Mouse (Mus musculus) kidney, adult 8-10 months (tissue): ENCODE data around the gene Rfx7.

Experiments
- DNase-seq, 2 experiments: peaks; one replicate each; pipeline ENCODE4 v3.0.0; 2022

Gene Rfx7

DNA sequence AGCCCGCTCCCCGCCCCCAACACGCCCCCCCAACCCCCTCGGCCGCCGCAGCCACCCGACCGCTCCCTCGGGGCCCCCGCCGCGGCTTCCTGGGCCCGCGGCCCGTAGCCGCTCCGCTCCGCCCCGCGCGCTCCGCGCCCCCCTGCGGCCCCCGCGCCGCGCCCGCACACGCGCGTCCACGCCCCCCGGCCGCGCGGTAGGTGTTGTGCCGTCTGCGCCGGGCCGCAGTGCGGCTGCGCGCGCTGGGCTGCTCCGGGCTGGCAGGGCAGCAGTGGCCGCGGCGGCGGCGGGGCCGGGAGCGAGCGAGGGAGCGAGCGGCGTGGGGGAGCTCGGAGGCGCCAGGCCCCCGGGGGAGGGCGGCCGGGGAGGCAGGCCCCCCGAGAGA is at the start of gene Rfx7:
Gene Rfx7, plus strand, starts transcription at position 245 of the 385 bp plus-strand sequence.
- DNase-seq, result peak; percentile 65 to 70

DNA sequence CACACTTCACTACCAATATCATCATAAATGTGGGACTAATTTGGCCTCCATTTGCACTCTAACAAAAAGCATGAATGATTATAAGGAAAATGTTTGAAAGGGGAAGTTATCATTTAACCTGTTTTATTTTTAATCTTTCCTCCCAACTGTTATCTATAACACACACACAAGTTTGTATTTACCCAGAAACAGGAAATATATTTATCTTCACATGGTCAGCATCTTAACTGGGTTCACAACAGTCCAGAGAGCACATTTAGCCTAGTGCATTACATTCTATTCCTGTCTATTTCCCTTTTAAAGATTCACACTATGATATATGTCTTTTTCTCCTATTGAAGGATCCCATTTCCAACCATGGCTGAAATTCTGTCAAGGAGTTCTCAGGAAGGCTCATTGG is 43.5 kb upstream of the Rfx7 start:
- DNase-seq, result no peak

DNA sequence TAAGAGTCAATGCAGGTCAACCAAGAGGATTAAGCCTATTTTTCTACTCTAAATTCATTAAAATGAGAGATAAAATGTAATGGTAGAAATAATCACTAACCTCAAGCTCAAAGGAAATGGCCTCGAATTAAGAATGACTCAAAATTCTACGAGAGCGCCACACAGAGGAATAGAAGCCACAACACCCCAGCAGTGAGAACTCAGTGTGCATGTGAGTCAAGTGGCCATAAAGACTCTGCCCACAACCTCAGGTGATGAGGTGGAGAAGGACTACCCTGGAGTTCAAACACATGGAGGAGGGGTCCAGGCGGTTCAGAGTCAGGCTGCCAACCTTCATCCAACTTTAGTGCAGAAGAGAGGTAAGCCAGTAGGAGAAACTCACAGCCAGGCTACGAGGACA is 42.9 kb upstream of the Rfx7 start:
- DNase-seq, result no peak

DNA sequence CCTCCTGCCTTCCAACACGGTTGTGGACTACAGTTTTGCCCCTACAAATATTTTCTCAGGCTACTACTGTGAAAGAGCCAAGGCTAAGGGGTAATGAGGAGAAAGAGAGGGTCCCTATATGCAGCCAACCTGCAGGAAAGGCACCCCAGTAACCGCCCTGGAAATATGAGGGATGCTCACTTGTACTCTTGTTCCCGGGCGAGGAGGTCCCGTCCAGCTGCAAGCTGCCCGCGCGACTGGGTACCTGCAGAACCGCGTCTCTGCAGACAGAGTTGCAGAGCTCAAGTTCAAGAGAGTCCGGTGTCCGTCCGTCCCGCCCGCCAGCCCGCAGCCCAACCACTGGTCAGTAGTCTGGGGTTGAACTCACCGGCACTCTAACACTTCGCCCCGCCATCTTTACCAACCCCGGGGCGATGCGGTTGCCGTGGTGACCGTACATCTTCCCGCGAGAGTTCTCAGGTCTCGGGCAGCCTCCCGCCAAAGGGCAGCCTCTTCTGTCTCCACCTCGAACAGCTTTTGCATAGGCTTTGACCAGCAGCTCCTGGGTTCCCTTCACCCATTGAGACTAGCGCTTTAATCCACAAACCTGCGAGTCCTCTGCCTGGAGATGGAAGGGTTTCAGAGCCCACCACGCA is 40.4 kb upstream of the Rfx7 start:
- DNase-seq, result peak; percentile 92 to 96

DNA sequence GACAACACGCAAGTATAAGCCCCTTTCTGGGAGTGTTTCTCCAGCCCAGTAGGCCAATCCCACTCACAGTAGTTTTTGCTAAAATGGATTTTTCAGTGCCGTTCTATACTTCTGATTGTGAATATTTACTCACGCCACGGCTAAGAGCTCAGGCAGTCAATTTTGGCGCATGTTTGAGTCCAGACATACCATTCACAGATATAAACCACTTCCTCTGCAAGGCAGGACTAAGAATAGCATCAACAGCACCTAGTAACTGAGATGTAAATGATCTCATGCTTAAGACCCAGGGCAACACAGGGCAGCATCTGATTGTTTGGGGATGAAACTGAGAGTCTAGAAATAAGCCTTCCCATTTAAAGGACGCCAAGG is 39.9 kb upstream of the Rfx7 start, which contains the start of gene Tex9:
Gene Tex9, minus strand, starts transcription at position 19 of the 372 bp plus-strand sequence.
- DNase-seq, result no peak

DNA sequence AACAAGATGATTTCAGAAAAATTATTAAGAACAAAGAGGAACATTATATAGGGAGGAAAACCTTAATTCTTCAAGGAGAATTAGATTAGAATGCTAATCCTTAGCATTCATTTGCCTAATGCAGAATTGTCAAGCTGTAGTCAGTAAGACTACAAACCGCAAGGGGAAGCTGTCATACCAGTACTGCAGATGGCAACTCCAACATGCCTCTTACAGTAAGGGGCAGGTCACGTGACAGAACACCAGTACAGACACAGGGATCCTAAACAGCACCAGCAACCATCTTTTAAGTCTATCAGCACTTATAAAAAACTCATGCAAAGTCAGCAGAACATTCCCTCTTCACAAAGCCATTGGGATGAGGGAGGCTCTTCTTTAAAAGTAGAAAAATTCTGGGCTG is 38.6 kb upstream of the Rfx7 start:
- DNase-seq, result no peak

DNA sequence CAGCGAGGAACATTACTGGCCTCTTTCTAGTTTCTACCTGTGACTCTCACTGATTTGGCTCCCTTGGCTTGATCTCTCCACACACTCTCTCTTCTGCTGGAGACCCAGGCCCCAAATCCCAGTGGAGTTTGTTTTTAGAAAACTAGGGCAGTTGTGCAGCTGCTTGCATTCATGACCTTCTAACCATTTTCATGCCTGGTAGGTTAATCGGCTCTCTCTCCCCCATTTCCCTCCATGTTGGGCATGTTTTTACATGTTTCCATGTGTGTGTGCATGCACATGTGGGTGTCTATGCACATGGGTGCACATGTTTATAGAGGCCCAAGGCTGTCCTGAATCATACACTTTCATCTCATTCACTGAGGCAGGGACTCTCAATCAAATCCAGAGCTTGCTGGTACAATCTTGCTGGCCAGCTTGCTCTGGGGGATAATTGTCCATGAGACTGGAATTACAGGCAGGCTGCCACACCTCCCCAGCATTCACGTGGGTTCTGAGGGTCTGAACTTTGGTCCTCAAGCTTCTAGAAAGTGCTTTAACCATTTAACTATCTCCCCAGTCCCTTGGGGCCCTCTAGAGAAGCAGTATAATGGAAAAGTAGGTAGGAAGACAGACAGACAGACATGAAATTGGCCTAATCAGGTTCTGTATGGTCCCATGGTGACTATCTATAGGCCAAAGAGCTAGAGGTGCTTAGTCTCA is 37.9 kb upstream of the Rfx7 start:
- DNase-seq, result peak in 1 of 2 experiments; percentile 27

DNA sequence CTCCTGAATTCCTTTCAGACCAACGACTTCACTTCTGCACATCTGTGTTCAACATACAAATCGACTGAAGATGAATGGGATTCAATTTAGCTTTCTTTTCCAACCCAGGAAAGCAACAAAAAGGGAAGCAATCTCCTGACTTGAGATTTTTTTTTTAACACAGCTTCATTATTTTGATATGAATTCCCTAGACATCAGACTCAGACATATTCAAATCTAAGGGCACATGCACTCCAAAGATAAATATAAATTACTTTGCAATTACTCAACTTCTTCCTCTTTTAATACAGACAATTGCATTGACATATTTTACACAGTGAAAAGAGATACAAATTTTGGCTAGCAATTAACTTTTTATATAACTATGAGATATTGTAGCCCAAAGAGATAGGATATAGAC is 35.3 kb upstream of the Rfx7 start:
- DNase-seq, result no peak

DNA sequence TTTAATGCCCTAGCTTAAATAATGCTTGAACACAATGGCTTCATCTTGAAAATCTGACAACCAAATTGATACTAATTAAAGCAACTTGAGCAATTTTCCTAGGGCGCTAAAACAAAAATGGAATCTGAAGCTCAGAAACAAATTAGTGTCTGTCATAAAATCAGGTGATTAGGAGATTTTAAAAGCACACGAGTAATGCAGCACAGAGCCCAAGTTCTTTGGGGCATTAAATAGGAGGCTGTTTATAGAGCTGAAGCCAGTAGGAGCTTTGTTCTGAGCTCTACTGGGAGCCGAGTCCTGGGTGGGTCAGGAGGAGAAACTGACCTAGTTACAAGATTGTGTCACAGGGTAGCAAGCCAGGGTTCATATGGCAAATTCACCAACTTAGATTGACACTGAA is 34.9 kb upstream of the Rfx7 start:
- DNase-seq, result no peak

DNA sequence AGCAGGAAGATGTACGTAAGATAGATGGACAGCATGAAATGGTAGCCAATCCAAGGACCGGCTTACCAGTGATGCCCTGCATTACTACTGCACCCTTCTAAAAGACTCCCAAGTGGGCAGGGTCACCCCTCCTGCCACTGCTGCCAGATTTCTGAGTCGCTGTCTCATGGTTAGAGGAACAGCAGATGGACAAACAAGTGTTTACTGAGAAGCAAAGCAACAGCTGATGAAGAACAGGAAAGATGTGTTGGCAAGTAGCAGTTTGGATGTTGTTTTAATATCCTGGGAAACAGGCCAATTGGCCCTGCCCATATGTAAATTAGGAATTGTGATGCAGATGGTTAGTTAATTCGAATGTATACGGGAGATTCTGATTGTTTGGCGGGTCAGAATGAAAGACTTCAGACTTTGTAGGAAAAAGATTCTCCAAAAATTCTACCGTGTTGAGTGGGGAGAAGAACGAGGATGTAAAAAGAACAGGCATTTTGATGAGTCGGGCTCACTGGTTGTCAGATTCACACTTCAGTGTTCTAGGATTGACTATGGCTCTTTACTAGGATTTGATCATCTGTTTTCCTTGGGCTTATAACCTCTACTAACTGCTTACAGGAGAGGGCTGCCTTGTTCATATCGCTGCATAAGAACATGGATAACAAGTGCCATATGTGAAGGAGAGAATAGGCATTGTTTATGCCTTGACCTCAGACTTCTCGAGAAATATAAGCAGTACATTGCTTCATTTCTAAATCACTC is 19.6 kb upstream of the Rfx7 start:
- no peak for DNase-seq

DNA sequence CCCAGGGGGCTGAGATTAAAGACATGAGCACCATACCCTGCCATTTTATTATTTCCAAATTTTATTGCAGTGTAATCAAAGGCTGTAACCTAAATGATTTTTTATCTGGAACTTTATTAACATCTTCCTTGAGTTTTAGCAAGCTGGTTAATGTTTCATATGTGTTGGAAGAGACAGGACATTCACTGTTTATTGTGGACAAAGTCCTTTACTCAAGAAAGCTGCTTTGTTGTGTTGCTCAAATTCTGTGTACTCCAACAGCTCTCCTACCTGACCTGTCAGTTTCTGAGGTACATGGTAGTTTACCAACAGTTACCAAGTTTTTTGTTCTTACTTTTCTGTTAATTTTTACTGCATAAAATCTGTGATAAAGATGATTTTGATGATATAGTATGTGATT is 16.7 kb upstream of the Rfx7 start:
- peak in 1 of 2 experiments; percentile 45 for DNase-seq

DNA sequence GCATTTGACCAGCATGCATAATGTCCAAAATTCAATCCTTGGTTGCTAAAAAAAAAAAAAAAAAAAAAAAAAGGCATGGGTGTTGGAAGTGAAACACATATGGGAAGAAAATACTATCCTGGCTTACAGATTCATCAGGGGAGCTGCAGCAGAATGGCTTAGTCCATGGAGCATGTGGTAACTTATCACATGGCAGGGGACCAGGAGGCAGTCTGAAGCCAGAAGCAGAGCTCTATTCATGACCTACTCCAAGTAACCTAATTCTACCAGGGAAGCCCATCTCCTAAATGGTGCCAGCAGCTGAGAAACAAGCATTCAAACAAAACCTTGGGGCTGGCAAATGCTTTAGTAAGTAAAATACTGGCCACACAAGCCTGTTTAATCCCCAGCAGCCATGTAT is 12.8 kb upstream of the Rfx7 start:
- DNase-seq, result no peak

DNA sequence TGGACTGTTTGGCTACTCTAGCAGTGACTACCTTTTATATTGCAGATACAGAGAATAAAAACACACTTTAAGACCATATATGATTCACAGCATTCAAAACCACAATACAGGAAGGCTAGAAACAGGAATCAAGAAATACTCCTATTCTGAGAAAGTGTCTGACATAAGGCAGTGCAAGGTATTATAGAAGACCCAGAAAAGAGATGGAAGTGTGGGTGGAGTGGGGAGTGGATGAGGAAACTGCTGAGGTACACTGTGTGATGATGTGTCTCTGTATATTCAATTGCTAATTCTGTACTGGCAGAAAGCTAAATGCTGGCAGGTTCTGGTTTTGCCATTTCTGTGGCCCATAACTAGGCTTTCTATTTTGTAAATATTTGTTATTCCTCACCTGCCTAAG is 11.2 kb upstream of the Rfx7 start:
- DNase-seq, result no peak

DNA sequence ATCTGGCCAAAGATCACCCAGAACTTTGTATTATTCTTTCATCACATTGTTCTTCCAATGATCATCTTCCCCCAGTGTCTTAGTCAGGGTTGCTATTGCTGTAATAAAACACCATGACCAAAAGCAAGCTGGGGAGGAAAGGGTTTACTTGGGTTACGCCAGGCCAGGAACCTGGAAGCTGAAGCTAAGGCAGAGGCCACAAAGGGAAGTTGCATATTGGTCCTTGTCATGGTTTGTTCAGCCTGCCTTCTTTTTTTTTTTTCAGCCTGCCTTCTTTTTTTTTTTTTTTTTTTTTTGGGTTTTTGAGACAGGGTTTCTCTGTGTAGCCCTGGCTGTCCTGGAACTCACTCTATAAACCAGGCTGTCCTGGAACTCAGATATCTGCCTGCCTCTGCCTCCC is 5.9 kb upstream of the Rfx7 start:
- DNase-seq, result no peak

DNA sequence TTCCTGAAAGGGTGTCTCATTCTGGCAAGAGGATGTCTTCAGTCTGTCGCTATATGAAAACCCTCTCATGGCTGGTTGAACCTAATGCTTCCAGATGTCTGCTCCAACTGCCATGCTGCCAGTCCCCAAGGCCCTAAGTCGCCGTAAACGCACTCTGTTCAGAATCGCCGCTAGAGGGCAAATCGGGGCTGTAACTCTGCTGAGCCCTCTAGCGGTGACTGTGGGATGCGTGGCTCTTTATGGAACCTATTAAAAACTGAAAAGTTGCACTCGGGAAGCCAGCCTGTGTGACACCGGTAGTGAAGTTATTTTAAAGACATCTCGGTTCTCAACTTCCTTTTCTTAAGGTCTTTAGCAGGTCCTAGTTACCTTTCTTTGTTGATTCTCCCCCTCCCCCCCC is 1.8 kb upstream of the Rfx7 start:
- peak; percentile 82 to 90 for DNase-seq

DNA sequence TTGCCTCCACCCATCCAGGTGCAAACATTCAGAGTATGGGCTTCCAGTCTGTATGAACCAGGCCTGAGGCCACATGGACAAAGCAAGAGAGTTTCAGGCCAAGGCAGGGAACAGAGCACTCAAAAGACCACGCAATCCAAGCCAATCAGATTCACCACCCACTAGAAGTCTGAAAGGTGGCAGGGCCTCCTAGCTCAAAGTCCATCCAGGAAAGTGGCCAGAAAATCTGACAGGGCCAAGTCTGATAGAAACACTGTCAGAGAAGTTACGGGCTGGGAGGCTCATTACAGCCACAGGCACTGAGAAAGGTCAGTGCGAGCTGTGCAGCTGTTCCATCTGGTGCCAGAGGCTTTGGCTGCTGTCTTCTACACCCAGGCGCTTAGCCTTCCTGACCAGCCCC is 1.2 kb upstream of the Rfx7 start:
- DNase-seq, result peak; percentile 80 to 81

DNA sequence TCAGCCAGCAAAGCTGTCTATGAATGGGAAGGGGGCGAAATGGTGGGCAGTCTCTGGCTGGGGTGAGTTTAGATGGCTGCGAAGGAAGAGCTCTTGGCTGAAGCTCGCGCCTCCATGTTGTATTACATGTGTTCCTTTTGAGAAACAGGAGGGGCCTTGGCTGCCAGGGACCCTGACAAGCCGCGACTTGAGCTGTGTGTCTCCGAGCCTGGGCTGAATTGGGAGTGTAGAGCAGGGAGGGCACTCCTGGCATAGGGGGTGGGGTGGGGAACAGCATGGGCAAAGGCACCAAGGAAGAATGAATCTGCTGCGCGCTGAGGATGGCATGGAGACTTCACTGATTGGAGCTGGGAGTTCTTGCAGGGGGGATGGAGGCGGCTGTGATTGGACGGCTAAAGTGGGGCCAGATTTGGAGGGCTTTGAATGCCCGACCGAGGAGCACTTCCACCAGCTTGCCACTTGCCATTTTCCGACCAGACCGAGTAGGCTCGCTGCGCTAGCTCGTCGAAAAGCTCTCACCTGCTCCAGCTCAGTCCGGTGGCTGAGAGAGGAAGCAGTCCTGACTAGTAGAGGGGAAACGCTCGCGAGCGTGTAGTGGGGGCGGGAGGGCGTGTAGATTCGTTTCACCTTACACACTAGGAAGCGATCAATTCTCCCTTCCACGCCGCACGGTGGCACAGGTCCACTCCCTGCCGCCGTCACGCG is 597 bp upstream of the Rfx7 start:
- DNase-seq, result peak; percentile 79 to 83

DNA sequence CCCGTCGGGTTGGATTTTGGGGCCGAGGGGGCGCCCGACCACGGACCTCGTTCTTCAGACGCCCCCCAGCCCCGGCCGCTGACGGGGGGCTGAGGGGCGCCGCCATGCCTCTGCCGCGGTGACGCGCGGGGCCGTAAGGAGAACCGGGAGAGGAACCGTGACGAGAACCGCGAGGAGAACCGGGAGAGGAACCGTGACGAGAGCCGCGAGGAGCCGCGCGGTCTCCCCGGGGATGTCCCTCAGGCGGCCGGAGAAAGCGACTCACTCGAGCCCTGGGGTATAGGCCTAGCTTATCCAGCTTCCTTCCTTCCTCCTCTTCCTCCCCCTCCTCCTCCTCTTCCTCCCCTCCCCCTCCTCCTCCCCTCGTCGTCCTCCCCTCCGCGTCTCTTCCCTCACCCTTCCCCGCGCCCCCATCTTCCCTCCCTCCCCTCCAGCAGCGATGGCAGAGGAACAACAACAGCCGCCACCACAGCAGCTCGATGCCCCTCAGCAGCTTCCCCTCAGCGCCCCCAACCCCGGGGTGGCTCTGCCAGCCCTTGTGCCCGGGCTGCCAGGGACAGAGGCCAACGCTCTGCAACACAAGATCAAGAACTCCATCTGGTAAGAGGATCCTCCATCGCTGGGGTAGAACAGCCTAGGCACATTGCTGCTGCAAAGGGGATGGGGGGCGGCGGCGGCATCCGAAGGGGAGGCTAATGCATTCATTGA is 495 bp downstream of the Rfx7 start:
- DNase-seq, result peak; percentile 25 to 26

DNA sequence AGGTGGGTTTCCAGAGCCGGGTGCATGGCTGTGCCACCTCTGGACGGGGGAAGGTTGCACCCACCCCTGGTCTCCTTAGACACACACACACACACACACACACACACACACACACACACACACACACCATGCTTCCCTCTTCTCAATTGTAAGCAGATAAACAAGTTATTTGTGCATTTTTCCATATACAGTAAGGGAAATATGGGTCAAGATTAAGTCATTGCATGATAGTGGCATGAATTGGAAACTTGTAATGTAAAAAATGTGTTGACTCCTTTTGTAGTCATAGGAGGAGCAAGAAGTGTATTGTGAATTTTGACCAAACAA is 1.0 kb downstream of the Rfx7 start:
- no peak for DNase-seq

DNA sequence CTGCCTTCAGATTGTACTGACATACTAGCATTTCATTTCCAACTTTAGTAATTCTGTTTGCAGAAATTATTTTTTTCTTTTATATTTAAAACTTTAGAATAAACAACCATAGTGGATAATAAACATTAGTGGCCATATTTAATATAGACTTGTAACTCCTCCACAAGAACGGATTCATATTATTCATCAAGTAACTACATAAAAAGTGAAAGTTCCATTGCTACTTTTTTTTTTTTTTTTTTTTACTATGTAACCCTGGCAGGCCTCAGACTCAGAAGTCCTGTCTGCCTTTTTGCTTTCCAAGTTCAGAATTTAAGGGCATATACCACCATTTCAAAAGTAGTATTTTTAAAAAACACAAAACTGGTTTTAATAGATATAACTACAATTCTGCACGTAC is 2.9 kb downstream of the Rfx7 start:
- no peak for DNase-seq

DNA sequence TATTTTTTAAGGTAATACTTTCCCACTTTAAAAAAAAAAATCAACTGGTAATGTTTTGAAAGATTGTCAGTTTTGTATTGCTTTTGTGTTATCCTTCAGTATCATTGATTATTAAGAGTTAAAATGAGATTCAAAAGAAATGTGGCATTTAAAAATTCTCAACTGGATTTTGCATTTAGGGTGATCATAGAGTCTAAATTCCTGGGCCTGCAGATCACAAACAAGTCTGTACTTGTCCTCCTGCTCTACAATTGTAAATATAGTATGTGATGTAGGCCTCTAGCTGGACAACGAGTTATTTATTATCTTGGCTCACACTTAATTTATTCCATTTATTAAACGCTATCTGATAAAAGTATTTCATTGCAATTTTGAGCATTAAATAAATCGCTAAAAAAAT is 3.4 kb downstream of the Rfx7 start:
- DNase-seq, result no peak

DNA sequence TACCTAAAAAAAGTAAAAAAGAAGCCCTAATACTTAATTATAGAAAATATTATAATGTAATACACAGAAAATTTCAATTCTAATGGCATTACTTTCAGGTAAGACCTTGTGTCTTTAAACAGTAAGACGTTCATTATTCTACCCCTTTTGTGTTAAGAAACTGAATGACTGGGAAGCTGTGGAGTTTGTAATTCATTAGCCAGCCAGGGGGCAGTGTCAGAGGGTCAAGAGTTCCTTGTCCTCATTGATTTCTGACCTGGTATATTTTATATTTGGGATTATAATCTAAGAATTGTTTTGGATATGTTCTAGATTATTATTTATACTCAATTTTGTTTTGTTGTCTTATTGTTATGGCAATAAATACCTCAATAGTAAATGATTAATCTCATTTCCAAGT is 5.0 kb downstream of the Rfx7 start:
- peak; percentile 26 to 39 for DNase-seq

DNA sequence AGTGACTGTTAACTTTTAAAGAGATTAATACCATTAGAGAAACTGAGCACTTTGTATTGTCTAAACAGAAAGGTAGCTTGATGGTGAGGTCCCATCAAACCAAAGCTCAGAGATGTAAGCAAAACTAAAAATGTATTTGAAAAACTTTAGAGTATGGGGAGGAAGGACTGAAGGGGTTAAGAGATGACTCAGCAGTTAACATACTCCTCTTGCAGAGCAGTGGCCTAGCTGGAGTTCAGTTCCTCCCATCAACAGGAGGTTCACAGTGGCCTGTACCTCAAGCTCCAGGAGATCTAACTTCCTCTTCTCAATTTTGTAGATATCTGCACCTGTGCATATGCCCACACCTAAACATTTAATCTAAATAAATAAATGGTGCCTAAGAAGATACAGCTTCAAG is 11.6 kb downstream of the Rfx7 start:
- DNase-seq, result no peak
